Mouse (Mus musculus): ENCODE results near the gene Lrrc61.

DNA sequence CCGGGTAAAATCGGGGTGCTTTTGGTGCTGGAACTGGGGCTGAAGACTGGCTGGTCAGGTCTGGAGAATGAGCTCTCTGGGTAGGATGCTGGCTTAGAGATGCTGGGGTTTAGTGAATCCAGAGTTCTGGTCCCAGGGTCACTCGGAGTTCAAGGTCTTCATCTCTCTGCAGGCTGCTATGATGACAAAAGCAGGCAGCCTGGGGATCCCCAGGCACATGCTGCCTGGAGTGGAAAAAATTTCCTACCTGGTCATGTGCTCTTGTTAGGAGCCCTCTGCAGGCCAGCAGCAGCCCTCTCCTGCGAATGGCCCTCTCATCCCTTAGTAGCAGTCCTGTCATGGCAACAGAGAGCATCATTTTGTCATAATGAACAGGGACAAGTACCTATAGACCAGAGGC is 58.9 kb downstream of the Lrrc61 start:
- TF ChIP-seq GATA1 (IDR thresholded peaks at IDR 0.05; ENCODE audit: borderline replicate concordance, low read length) (no peak), FLI1 (IDR thresholded peaks at IDR 0.05; ENCODE audit: low read length) (no peak)
